Mouse (Mus musculus): Measurements from ENCODE around the gene Npy1r. TPM values are rescaled to one million over a fixed set of nuclear protein-coding genes. Genes with fewer than 3 reads are reported as not detected.

Gene Npy1r
- total RNA-seq (2015; ENCODE audit: low replicate concordance), result not detected in 2 replicates
- not detected in 2 replicates for total RNA-seq (2017; ENCODE audit: low replicate concordance)

- no peak for ATAC-seq (replicated peaks; ENCODE audit: low FRiP score, poor library complexity, severe bottlenecking)
These were observed at the start of gene Npy1r for GRCm38 (mm10) chr8:66696970-66697843. TSS of gene Npy1r (plus strand) at chr8:66697192.

GRCm38 (mm10) chr8:66681261-66681660, 15.7 kb upstream of the Npy1r start:
- no peak for ATAC-seq (replicated peaks; ENCODE audit: low FRiP score, poor library complexity, severe bottlenecking)

GRCm38 (mm10) chr8:66687511-66688329, 9.3 kb upstream of the Npy1r start, which contains the start of gene Npy5r:
TSS of gene Npy5r (minus strand) at chr8:66688128.
- no peak for ATAC-seq (replicated peaks; ENCODE audit: low FRiP score, poor library complexity, severe bottlenecking)

- ATAC-seq (replicated peaks; ENCODE audit: low FRiP score, poor library complexity, severe bottlenecking), result no peak
These were observed 8.6 kb upstream of the Npy1r start for GRCm38 (mm10) chr8:66688395-66688794.

- ATAC-seq (replicated peaks; ENCODE audit: low FRiP score, poor library complexity, severe bottlenecking), result no peak
These were observed 8.2 kb upstream of the Npy1r start for GRCm38 (mm10) chr8:66688799-66689198.

- no peak for ATAC-seq (replicated peaks; ENCODE audit: low FRiP score, poor library complexity, severe bottlenecking)
These were observed 6.6 kb upstream of the Npy1r start for GRCm38 (mm10) chr8:66690402-66690801.

- no peak for ATAC-seq (replicated peaks; ENCODE audit: low FRiP score, poor library complexity, severe bottlenecking)
These were observed 1.0 kb downstream of the Npy1r start for GRCm38 (mm10) chr8:66698011-66698410.

GRCm38 (mm10) chr8:66698782-66699181, 1.8 kb downstream of the Npy1r start:
- ATAC-seq (replicated peaks; ENCODE audit: low FRiP score, poor library complexity, severe bottlenecking), result no peak

- ATAC-seq (replicated peaks; ENCODE audit: low FRiP score, poor library complexity, severe bottlenecking), result no peak
These were observed 17.5 kb downstream of the Npy1r start for GRCm38 (mm10) chr8:66714324-66714975.

- no peak for ATAC-seq (replicated peaks; ENCODE audit: low FRiP score, poor library complexity, severe bottlenecking)
These were observed 25.8 kb downstream of the Npy1r start for GRCm38 (mm10) chr8:66722835-66723234.

GRCm38 (mm10) chr8:66729446-66729845, 32.5 kb downstream of the Npy1r start:
- ATAC-seq (replicated peaks; ENCODE audit: low FRiP score, poor library complexity, severe bottlenecking), result no peak

- no peak for ATAC-seq (replicated peaks; ENCODE audit: low FRiP score, poor library complexity, severe bottlenecking)
These were observed 35.0 kb downstream of the Npy1r start for GRCm38 (mm10) chr8:66731957-66732356.

GRCm38 (mm10) chr8:66742359-66742758, 45.4 kb downstream of the Npy1r start:
- no peak for ATAC-seq (replicated peaks; ENCODE audit: low FRiP score, poor library complexity, severe bottlenecking)

GRCm38 (mm10) chr8:66745612-66746011, 48.6 kb downstream of the Npy1r start:
- no peak for ATAC-seq (replicated peaks; ENCODE audit: low FRiP score, poor library complexity, severe bottlenecking)

GRCm38 (mm10) chr8:66751621-66752020, 54.6 kb downstream of the Npy1r start:
- no peak for ATAC-seq (replicated peaks; ENCODE audit: low FRiP score, poor library complexity, severe bottlenecking)

GRCm38 (mm10) chr8:66756161-66756560, 59.2 kb downstream of the Npy1r start:
- ATAC-seq (replicated peaks; ENCODE audit: low FRiP score, poor library complexity, severe bottlenecking), result no peak
